Mouse (Mus musculus) stomach, embryonic 14.5 days (tissue): ENCODE results near the gene Mrpl45. TPM values are rescaled to one million over a fixed set of nuclear protein-coding genes. Genes with fewer than 3 reads are reported as not detected.

Experiments used
- ATAC-seq: fragments of 200-750 bp; cut with Nextera tagmentation; 2 replicates; pipeline ENCODE4 v1.8.0; 2017; ENCODE audit warnings: low read depth, moderate TSS enrichment; ENCODE audit not compliant: insufficient number of reproducible peaks, insufficient read depth, low FRiP score
- H3K27ac ChIP-seq: fragments of 300-500 bp; sonication (generic); 2 replicates; pipeline ENCODE4 v1.5.1; 2014; ENCODE audit warnings: mild to moderate bottlenecking, low read length, moderate library complexity, mixed read lengths
- H3K27me3 ChIP-seq: fragments of 300-500 bp; sonication (generic); 2 replicates; pipeline ENCODE4 v1.6.1; 2014; ENCODE audit warnings: low read length, control low read depth, mixed read lengths; ENCODE audit not compliant: control insufficient read depth, insufficient read depth
- H3K36me3 ChIP-seq: fragments of 300-500 bp; sonication (generic); 2 replicates; pipeline ENCODE4 v1.6.1; 2014; ENCODE audit warnings: mild to moderate bottlenecking, control low read depth, low read length, moderate library complexity, mixed read lengths; ENCODE audit not compliant: control insufficient read depth, insufficient read depth
- H3K4me1 ChIP-seq: fragments of 300-500 bp; sonication (generic); 2 replicates; pipeline ENCODE4 v1.6.1; 2014; ENCODE audit warnings: low read length, control low read depth, mixed read lengths; ENCODE audit not compliant: control insufficient read depth, insufficient read depth
- H3K4me2 ChIP-seq: fragments of 300-500 bp; sonication (generic); replicated peaks from 2 replicates; pipeline ENCODE4 v1.6.1; 2014; ENCODE audit warnings: low read depth, low read length, control low read depth
- H3K4me3 ChIP-seq: fragments of 300-500 bp; sonication (generic); 2 replicates; pipeline ENCODE4 v1.5.1; 2014; ENCODE audit warnings: low read depth, low read length, control low read depth
- H3K9ac ChIP-seq: fragments of 300-500 bp; sonication (generic); replicated peaks from 2 replicates; pipeline ENCODE4 v1.6.1; 2014; ENCODE audit warnings: low read depth, mild to moderate bottlenecking, control low read depth, low read length, moderate library complexity, mixed read lengths
- H3K9me3 ChIP-seq: fragments of 300-500 bp; sonication (generic); 2 replicates; pipeline ENCODE4 v1.6.1; 2016; ENCODE audit warnings: low read depth, low read length, control low read depth; ENCODE audit not compliant: control insufficient read depth
- WGBS: fragments of 180-500 bp; shearing (Covaris S2); extraction: QIAGEN DNeasy Blood & Tissue Kit; methylation state at CpG from one replicate; pipeline ENCODE4 v1.1.7; 2014; 5-methylcytosine and 5-hydroxymethylcytosine counted together
- polyA plus RNA-seq: library from polyadenylated mRNA; unstranded; fragments of >200 nt; fragmentation: Nextera tagmentation; extraction: Ambion mirVana; gene quantifications from 2 replicates; pipeline ENCODE4 v1.2.1, GENCODE M21; 2014

Mrpl45 gene
- polyA plus RNA-seq, 1 experiment from 2014 or later = 42.3 TPM

DNA sequence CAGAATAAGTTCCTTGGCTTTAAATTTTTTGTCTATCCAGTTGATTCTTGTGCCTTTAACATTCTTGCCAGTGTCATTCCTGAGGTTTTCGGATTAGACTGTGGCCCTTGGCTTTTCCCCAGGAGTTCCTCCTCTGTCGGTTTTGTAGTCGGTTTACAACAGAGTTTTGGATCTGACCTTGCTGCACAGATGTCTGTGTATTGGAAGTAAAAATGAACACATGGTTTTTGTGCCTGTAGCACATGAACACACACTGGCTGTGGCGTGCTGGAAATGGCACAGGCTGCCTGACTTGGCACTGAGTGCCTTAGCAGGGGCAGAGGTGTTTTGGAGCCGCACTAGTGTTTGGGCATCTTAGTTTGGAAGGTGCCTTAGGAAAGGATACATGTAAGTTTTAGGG is 53.0 kb downstream of the Mrpl45 start:
- Histone ChIP-seq H3K27ac (no peak overlapping the region), H3K36me3 (no peaks in the 10 kb centered on the region), H3K4me2 (no peak overlapping the region), H3K9ac (no peak overlapping the region), H3K27me3 (no peaks in the 10 kb centered on the region), H3K4me3 (no peak overlapping the region), H3K9me3 (no peaks in the 10 kb centered on the region), H3K4me1 (peaks cover 17% of the 10 kb centered on the region)
- no peak for ATAC-seq
- WGBS = 85% methylated on average over 5 of the region's 5 CpGs

DNA sequence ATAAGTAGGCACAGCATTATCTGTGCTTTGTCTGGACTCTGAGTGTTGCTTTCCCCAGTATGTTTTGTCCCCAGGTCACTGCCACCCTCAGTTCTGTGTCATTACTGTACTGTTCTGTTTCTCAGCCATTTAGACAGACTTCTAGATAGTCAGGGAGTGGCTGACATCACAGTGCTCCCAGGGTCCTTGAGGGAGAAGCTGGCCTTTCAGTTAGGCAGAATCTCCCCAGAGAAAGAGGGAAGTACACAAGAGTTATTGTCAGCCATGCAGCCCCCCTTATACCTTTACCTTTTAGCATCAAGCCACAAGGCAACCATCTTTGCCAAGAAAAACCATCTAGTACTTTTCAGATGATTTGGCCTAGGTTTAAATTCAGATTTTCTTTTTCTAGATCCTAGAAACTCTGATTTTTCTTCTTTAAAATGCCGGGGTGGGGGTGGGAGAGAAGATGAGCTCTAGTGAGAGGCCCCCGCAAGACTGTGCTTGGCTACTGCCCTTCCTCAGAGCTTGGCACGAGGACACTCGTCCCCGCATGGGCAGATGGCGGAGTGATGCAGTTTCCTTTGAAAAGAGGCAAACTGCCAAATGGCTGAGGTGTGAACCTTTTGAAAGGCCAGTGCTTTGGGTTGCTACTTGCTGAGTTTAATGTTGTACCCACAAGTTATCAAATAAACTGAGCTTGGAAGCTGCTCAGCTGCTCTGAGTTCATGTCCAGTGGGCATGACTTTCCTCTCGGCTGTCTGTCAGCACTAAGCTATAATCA is 55.0 kb downstream of the Mrpl45 start:
- 75% methylated on average over 7 of the region's 7 CpGs for WGBS
- no peak for ATAC-seq
- no peak overlapping the region for H3K27ac ChIP-seq

DNA sequence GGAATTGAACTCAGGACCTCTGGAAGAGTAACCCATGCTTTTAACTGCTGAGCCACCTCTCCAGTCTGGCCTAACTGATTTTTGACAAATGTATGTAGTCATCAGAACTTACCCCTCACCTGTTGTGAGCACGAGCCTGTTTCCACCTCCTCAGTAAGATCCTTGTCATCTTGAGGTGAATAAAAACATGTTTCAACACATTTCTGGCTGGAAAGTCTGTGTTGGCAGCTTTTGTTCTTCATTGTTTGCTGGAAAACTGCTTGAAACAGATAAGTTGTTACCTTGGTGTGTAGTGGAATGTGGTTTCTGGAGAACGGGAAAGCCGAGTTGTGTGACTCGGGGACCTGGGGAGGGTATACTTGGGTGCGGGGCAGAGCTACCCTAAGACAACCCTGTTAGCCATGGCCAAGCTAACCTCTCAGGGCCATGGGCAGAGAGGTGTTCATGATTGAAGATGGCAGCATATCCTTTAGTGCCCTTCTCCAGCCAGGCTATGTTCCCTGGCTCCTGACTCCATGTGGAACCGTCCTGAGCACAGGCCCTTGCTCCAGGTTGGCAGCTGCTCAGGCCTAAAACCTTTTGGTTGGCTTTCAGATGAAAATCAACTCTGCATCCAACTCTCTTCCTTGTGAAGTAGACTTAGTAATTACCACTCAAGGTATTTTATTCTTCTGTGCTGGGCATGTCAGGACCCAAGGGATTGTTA is 56.8 kb downstream of the Mrpl45 start:
- Histone ChIP-seq H3K27ac (peak overlapping the region; percentile 33; the same call in 1 of the 2 replicates), H3K9me3 (no peaks in the 10 kb centered on the region), H3K9ac (no peak overlapping the region), H3K27me3 (no peaks in the 10 kb centered on the region), H3K36me3 (peaks cover 8% of the 10 kb centered on the region), H3K4me3 (no peak overlapping the region), H3K4me2 (no peak overlapping the region), H3K4me1 (no peaks in the 10 kb centered on the region)
- 70% methylated on average over 6 of the region's 6 CpGs for WGBS
- no peak for ATAC-seq

More for the DNA sequence above, 55.0 kb downstream of the Mrpl45 start:
- no peak overlapping the region for H3K4me2 ChIP-seq
- H3K4me3 ChIP-seq = no peak overlapping the region
- H3K9ac ChIP-seq = no peak overlapping the region
- no peaks in the 10 kb centered on the region for H3K9me3 ChIP-seq
- H3K27me3 ChIP-seq = no peaks in the 10 kb centered on the region
- H3K36me3 ChIP-seq = no peaks in the 10 kb centered on the region; the same call in 1 of the 2 replicates
- H3K4me1 ChIP-seq = no peaks in the 10 kb centered on the region

DNA sequence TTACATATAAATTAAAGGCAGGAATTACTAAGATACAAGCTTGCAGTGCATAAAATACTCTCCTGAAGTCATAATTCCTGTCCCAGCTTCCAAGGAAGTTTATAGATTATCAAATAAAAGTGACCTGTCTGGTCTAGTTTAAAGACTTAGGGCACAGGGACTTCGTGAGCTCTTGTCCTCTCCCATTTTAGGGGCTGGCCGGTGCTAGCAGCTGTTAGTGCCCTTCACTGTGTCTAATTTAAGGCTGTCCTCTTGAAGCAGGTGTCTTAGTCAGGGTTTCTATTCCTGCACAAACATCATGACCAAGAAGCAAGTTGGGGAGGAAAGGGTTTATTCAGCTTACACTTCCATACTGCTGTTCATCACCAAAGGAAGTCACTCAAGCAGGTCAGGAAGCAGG is 57.9 kb downstream of the Mrpl45 start:
- peaks cover 17% of the 10 kb centered on the region for H3K36me3 ChIP-seq
- no peak overlapping the region for H3K4me2 ChIP-seq
- no peaks in the 10 kb centered on the region for H3K9me3 ChIP-seq
- 77% methylated on average over 2 of the region's 2 CpGs for WGBS
- H3K4me1 ChIP-seq = no peaks in the 10 kb centered on the region
- ATAC-seq = no peak
- no peak overlapping the region for H3K9ac ChIP-seq
- H3K27me3 ChIP-seq = no peaks in the 10 kb centered on the region
- H3K4me3 ChIP-seq = no peak overlapping the region
- no peak overlapping the region for H3K27ac ChIP-seq

Other genes with a start within 250 kb of the Mrpl45 start
- gene Tbx21, start 200.4 kb upstream of the Mrpl45 start, polyA plus RNA-seq = 0.20 TPM in 1 of 2 replicates, not detected in the other
- 3.7 TPM in 2 replicates for gene Tbkbp1, start 164.2 kb upstream of the Mrpl45 start, polyA plus RNA-seq
- gene Kpnb1, start 127.8 kb upstream of the Mrpl45 start, polyA plus RNA-seq = 65.1 and 67.7 TPM in 2 replicates
- gene Npepps, start 35.1 kb upstream of the Mrpl45 start, polyA plus RNA-seq = 90.7 and 101 TPM in 2 replicates
- 0.16 and 0.24 TPM in 2 replicates for gene Gpr179, start 36.4 kb downstream of the Mrpl45 start, polyA plus RNA-seq
- 2.8 and 3.0 TPM in 2 replicates for gene Socs7, start 46.8 kb downstream of the Mrpl45 start, polyA plus RNA-seq
- 6.4 and 6.5 TPM in 2 replicates for gene Arhgap23, start 99.8 kb downstream of the Mrpl45 start, polyA plus RNA-seq
- 0.35 TPM in 1 of 2 replicates, not detected in the other for gene 4933428G20Rik, start 184.6 kb downstream of the Mrpl45 start, polyA plus RNA-seq